Mouse (Mus musculus) adrenal gland, postnatal 4 days (tissue): ENCODE data around the gene Il11. TPM values are rescaled to one million over a fixed set of nuclear protein-coding genes. Genes with fewer than 3 reads are reported as not detected.

Source experiments
- DNase-seq, 2 experiments: peaks; one replicate each; pipeline ENCODE4 v3.0.0; 2021 to 2022; ENCODE audit warnings: low spot score in 2 of 2, mixed read lengths in 2 of 2
- total RNA-seq, 2 experiments: library from RNA; stranded (reverse); gene quantifications; 2 replicates each; pipeline ENCODE4 v1.2.3; 2021

Il11 gene
- total RNA-seq, 2 experiments from 2014 or later, result 0.14 to 0.31 TPM

DNA sequence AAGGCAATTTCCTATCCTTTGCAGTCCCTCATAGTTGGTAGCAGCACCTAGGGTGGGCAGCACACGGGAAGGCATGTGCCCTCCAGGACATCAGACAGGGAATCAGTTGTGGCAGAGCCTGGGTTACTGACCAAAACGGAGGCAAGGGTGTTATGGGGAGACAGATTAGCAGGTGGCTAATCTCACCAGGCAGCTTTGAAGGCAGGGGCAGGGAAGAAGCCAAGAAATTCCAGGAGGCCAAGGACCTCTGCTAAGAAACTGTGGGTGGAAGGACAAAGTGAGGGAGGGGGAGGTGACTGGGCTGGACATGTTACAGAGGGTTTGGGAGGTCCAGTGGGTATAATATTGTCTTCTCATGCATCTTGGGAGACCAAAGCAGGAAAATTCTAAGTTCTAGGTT lies 39.3 kb downstream of the Il11 start:
- DNase-seq, result no peak

DNA sequence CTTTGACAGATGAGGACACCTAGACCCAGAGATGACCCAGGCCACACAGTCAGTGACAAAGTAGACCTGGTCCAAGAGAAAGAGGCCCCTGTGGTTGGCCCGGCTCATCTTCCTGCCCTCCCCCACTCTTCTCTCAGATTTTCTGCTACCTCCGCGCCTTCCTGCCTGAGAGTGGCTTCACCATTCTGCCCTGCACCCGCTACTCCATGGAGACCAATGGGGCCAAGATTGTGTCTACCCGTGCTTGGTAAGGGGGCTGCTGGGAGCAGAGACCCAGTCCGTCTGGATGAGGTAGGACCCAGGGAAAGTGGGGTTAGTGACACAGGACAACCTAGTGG lies 40.2 kb downstream of the Il11 start:
- DNase-seq, result no peak

- no peak for DNase-seq
These were observed 40.8 kb downstream of the Il11 start for GRCm38 (mm10) chr7:4741672-4742481.

GRCm38 (mm10) chr7:4741151-4741550 lies 41.5 kb downstream of the Il11 start:
- peak in 1 of 2 experiments; percentile 44 for DNase-seq

DNA sequence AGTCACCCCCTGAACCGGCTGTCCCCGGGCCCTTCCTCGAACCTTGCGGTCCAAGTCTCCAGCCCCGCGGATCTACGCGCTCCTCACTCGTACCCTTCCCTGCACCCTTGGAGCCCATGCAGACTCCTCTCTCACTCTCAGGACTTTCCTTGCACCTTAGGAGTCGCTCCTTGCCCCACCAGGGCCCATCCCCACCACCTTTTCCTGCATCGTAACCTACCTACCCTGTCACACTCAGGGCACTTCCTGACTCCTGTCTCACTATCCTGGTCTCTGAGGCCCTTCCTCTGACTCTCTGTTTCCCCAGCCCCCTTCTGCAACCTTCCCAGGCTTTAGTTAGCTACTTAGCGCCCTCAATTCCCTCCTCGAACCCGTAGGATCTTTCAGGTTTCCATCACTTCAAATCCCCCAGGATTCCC lies 42.3 kb downstream of the Il11 start:
- no peak for DNase-seq

- peak; percentile 87 to 88 for DNase-seq
These were observed 42.9 kb downstream of the Il11 start, which contains the start of gene Kmt5c for GRCm38 (mm10) chr7:4739544-4740275. Gene Kmt5c, plus strand, starts transcription at chr7:4740115.

DNA sequence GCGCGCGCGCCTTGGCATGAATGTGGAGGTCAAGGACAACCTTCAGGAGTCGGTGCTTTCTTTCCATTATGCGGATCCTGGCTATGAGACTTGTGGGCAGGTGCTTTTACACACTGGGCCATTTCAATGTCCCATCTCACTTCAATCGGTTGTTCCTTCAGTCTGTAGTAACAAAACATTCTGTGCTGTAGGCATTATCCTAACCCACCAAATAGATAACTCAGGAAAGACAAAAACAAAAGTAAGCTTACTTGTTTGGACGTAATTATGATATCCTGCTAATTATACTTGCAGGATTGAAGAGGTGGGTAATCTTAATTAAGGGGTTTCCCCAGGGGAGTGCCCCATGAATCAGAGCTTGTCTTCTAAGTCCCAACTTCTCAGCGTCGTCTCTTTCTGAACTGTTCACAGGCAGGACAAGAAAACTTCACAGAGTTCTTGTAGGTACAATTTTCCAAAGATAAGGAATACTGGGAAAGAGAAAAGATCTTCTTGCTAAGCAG lies 43.6 kb downstream of the Il11 start:
- DNase-seq, result no peak

GRCm38 (mm10) chr7:4732968-4733392 lies 49.7 kb downstream of the Il11 start:
- no peak for DNase-seq

- no peak for DNase-seq
These were observed 51.6 kb downstream of the Il11 start for GRCm38 (mm10) chr7:4731090-4731489.

GRCm38 (mm10) chr7:4725169-4725568 lies 57.5 kb downstream of the Il11 start, which contains the start of gene Tmem150b:
Gene Tmem150b, minus strand, starts transcription at chr7:4725249.
- DNase-seq, result no peak

GRCm38 (mm10) chr7:4724359-4724758 lies 58.3 kb downstream of the Il11 start:
- no peak for DNase-seq

DNA sequence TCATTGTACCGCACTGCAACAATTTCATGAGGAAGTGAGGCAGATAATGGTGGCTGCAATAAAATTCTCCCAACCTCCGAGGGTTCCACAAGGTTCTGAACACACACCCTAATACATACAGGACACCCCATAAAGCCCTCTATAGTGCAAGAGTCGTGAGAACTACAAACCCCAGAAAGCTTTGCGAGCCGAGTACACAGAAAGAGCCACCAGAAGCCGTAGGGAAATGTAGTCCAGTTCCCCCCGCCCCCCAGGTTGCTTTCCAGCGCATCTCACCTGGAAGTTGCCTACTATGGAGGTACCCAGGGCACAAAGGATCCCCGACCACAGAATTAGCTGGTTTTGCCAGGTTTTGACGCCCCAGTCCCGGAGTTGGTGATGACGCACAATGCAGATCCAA lies 59.2 kb downstream of the Il11 start:
- no peak for DNase-seq

Other genes starting within 250 kb of the Il11 start
- gene Syt5, start 235.3 kb downstream of the Il11 start, total RNA-seq, result 10 to 100 TPM; 16.8 to 18.2 TPM
- under 1 TPM in 1 of 2 experiments, not detected in 1; 0.23 TPM for gene Ptprh, start 178.8 kb downstream of the Il11 start, total RNA-seq
- gene Tmem86b, start 151.4 kb downstream of the Il11 start, total RNA-seq, result 10 to 100 TPM; 12.8 to 16.6 TPM
- 100 to 1,000 TPM in 1 of 2 experiments, 10 to 100 TPM in 1; 98.4 to 103 TPM for gene Ppp6r1, start 123.8 kb downstream of the Il11 start, total RNA-seq
- gene Hspbp1, start 97.8 kb downstream of the Il11 start, total RNA-seq, result 10 to 100 TPM; 41.3 to 43.6 TPM
- gene Brsk1, start 92.3 kb downstream of the Il11 start, total RNA-seq, result 10 to 100 TPM; 14.4 to 17.0 TPM
- under 1 TPM; 0.11 to 0.25 TPM for gene Tmem150b, start 57.6 kb downstream of the Il11 start, total RNA-seq
- 10 to 100 TPM; 89.8 to 94.8 TPM for gene Kmt5c, start 42.7 kb downstream of the Il11 start, total RNA-seq
- gene Cox6b2, start 29.8 kb downstream of the Il11 start, total RNA-seq, result 10 to 100 TPM; 36.6 to 40.4 TPM
- not detected for gene Fam71e2, start 11.6 kb downstream of the Il11 start, total RNA-seq
- gene Tmem190, start 78 bp upstream of the Il11 start, total RNA-seq, result not detected
- gene Tmem238, start 6.8 kb upstream of the Il11 start, total RNA-seq, result 1 to 10 TPM; 7.1 to 9.0 TPM
- 1,000 to 10,000 TPM; 1,263 to 1,302 TPM for gene Rpl28, start 10.0 kb upstream of the Il11 start, total RNA-seq
- 100 to 1,000 TPM; 140 to 156 TPM for gene Ube2s, start 29.7 kb upstream of the Il11 start, total RNA-seq
- 1 to 10 TPM; 4.4 to 6.1 TPM for gene Shisa7, start 61.8 kb upstream of the Il11 start, total RNA-seq
- gene Isoc2b, start 87.4 kb upstream of the Il11 start, total RNA-seq, result 10 to 100 TPM; 11.6 to 16.4 TPM
- 10 to 100 TPM; 22.6 to 22.8 TPM for gene Isoc2a, start 94.3 kb upstream of the Il11 start, total RNA-seq
- gene Gm36210, start 123.7 kb upstream of the Il11 start, total RNA-seq, result under 1 TPM in 1 of 2 experiments, not detected in 1; 0.39 TPM
- gene Zfp628, start 132.4 kb upstream of the Il11 start, total RNA-seq, result 10 to 100 TPM; 24.4 to 26.9 TPM
- 10 to 100 TPM in 1 of 2 experiments, 1 to 10 TPM in 1; 9.9 to 10.1 TPM for gene Nat14, start 139.2 kb upstream of the Il11 start, total RNA-seq
- 10 to 100 TPM; 11.8 to 12.1 TPM for gene Ssc5d, start 142.9 kb upstream of the Il11 start, total RNA-seq
- under 1 TPM; 0.50 to 0.90 TPM for gene Sbk2, start 181.5 kb upstream of the Il11 start, total RNA-seq
- under 1 TPM; 0.20 to 0.28 TPM for gene Sbk3, start 188.3 kb upstream of the Il11 start, total RNA-seq
- gene Zfp579, start 213.3 kb upstream of the Il11 start, total RNA-seq, result 10 to 100 TPM; 34.1 to 35.2 TPM
- gene Zfp524, start 231.6 kb upstream of the Il11 start, total RNA-seq, result 10 to 100 TPM; 10.6 to 11.1 TPM
- gene Fiz1, start 231.8 kb upstream of the Il11 start, total RNA-seq, result 10 to 100 TPM; 39.6 to 40.5 TPM
- gene Gm44973, start 232.6 kb upstream of the Il11 start, total RNA-seq, result not detected
- gene Zfp865, start 237.5 kb upstream of the Il11 start, total RNA-seq, result 10 to 100 TPM; 40.1 to 41.8 TPM
- 1 to 10 TPM; 2.7 to 4.4 TPM for gene Ccdc106, start 237.7 kb upstream of the Il11 start, total RNA-seq